Mouse (Mus musculus) bone marrow macrophage, adult 2 months (primary cell): Measurements from ENCODE around the gene Tmed1. TPM values are rescaled to one million over a fixed set of nuclear protein-coding genes. Genes with fewer than 3 reads are reported as not detected.
"Not testable (repeated sequence)": the region's sequence is repeated elsewhere in the genome, so short reads cannot be mapped to it uniquely, and the experiment has no call there.

Source experiments
- H3K27ac ChIP-seq: 2 replicates; pipeline ENCODE4 v1.5.1; 2012; ENCODE audit warnings: low read depth, low read length; ENCODE audit not compliant: insufficient read depth
- H3K4me1 ChIP-seq: 2 replicates; pipeline ENCODE4 v1.6.1; 2012; ENCODE audit warnings: low read length; ENCODE audit not compliant: control insufficient read depth, insufficient read depth
- H3K4me3 ChIP-seq: 2 replicates; pipeline ENCODE4 v1.5.1; 2012; ENCODE audit warnings: mild to moderate bottlenecking, low read length, moderate library complexity; ENCODE audit not compliant: insufficient read depth
- CTCF ChIP-seq: IDR thresholded peaks from 2 replicates; pipeline ENCODE4 v1.5.1; 2012; ENCODE audit warnings: low read depth, mild to moderate bottlenecking, low read length, moderate library complexity
- POLR2A ChIP-seq: IDR thresholded peaks from 2 replicates; pipeline ENCODE4 v1.6.1; 2012; ENCODE audit warnings: mild to moderate bottlenecking, low read depth, low read length, borderline replicate concordance
- polyA plus RNA-seq: library from polyadenylated mRNA; stranded (reverse); fragments of >200 nt; gene quantifications from 2 replicates; pipeline ENCODE4 v1.2.4, GENCODE M21; 2012; ENCODE audit not compliant: missing spikeins, insufficient read depth, insufficient read length

Gene Tmed1
- polyA plus RNA-seq, 1 experiment: 11.8 TPM

DNA sequence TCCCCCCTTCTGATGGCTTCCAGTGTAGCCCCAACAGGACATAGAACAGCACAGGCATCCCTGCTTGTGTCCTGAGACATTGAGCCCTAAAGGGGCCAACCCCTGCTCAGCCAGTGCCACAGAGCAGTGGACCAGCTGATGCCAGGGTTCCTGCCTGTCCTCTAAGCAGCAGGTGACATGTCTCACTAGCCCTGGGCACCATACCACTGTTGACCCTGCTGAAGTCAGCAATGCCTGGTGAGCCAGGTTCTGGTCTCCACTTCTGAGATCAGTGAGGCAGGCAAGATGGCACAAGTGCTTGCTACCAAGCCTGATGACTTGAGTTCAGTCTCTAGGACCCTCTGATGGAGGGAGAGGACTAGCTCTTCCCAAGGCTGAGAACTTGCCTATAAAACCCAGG, 4.3 kb downstream of the Tmed1 start:
- Histone ChIP-seq H3K27ac (no peak overlapping the region), H3K4me3 (no peak overlapping the region), H3K4me1 (peaks cover 5% of the 10 kb centered on the region)
- TF ChIP-seq POLR2A (no peak), CTCF (no peak)

DNA sequence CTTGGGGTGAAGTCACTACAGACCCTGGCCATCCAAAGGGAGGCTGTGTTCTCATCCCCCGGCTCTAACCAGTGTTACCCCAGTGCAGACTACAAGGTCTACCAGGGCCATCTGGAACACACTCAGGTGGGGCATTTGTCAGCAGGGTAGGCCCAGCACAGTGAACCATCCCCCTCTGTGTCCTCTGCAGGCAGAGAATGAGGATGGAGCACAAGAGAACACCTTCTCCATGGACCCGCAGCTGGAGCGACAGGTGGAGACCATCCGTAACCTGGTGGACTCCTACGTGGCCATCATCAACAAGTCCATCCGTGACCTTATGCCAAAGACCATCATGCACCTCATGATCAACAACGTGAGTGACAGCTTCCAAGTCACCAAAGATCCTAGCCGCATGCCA, 6.7 kb downstream of the Tmed1 start:
- peaks cover 5% of the 10 kb centered on the region for H3K4me1 ChIP-seq
- no peak overlapping the region for H3K27ac ChIP-seq
- TF ChIP-seq POLR2A (no peak), CTCF (no peak)
- no peak overlapping the region for H3K4me3 ChIP-seq

DNA sequence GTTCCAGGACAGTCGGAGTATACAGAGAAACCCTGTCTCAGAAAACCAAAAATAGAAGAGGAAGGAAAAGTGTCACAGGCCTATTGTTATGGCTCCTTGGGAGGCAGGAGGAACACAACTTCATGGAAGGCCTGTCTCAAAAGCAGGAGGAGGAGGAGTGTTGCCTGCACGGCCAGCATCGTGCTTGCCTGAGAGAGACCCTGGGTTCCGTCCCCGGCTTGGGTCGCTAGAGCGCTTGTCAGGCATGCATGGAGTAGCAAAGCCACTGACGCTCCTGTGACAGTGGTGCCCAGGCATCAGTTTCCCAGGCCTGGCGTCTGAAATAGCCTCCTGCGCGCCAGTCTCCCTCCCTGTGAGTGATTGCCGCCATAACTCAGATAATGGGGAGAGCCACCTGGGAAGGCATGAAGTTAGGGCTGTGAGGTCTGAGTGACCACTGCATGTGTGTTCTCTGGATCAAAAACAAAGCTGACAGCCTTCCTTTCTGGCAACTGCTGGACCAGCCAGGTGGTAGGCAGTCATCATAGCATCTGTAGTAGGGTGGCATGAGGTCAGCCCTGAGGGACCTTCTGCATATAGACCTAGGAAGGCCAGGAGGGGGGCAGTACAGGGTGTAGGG, 11.7 kb downstream of the Tmed1 start:
- H3K27ac ChIP-seq: peak overlapping the region; percentile 75
- H3K4me1 ChIP-seq: peaks cover 50% of the 10 kb centered on the region
- TF ChIP-seq POLR2A: no peak
- no peak for TF ChIP-seq CTCF
- no peak overlapping the region for H3K4me3 ChIP-seq

DNA sequence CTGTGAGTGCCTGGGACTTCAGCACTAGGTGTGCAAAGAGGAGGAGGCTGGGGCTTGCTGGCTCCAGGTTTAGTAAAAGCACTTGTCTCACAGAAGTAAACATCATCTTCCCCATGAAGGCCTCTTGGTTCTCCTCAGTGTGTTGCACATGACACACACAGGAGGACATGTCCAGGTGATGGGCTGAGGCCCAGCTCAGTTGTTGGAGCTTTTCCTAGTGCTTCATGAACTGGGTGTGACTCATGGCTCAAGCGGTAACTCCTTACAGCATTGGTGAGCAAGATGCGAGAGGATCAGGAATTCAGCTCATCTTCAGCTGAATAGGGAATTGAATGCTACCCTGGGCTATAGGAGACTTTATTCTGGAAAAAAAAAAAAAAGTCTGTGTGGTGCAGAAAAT, 12.4 kb downstream of the Tmed1 start:
- TF ChIP-seq POLR2A (no peak), CTCF (no peak)
- H3K27ac ChIP-seq: peak overlapping the region; percentile 75

DNA sequence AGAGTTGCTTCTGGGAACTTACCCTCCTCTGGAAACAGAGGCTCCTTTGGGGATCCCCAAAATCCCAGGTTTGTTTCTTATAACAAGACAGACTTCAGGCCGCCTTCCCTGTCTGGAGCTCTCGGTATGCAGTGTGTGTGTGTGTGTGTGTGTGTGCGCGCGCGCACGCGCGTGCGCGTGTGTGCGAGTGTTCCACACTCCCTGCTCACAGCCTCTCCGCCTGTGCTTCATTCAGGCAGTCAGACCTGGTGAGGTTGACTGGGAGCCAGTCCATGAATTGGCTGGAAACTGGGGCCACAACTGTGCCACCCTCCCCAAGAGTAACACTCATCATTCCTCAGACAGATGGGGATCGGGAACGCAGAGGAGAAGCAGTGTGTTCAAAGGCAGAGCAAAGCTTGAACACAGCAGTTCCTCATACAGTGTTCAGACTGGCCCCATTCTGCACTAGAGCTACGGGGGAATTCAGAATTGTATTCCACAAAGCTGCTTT, 13.0 kb downstream of the Tmed1 start:
- H3K4me1 ChIP-seq: peaks cover 52% of the 10 kb centered on the region
- H3K27ac ChIP-seq: peak overlapping the region; percentile 75
- TF ChIP-seq POLR2A (no peak), CTCF (no peak)
- H3K4me3 ChIP-seq: no peak overlapping the region

More for the DNA sequence above, 12.4 kb downstream of the Tmed1 start:
- peaks cover 52% of the 10 kb centered on the region for H3K4me1 ChIP-seq
- H3K4me3 ChIP-seq: no peak overlapping the region

DNA sequence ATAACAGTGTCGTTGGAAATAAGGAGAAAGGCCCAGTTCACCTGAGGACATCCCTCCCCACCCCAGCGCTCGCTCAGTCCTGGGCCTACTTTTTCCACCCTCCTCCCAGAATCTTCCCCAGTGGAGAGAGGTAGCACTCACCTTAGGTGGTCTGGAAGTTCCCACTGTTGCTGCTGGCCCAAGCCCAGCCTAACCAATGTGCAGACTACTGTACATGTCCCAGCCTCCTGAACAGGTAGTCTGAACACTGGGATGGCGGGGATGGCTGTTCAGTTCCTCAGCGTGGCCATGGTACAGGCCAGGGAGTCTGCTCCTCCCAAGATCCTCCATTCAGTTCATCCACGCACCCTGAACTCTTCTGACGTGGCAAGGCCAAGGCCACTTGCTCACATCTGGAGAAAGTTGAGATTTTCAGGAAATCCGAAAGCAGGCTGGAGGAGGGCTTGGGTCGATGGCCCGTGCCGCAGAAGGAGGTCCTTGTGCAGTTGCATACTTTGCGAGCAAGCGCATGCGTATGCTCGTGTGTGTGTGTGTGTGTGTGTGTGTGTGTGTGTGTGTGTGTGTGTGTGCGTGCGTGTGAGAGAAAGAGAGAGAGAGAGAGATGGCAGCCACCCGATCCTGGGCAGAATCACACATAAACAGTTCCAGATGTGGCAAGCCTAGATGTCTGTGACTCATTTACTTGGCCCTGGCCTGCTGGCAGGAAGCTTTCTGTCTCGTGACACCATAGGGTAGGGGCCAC, 13.6 kb downstream of the Tmed1 start:
- H3K4me1 ChIP-seq: peaks cover 52% of the 10 kb centered on the region
- H3K27ac ChIP-seq: peak overlapping the region; percentile 75
- TF ChIP-seq CTCF (no peak), POLR2A (no peak)
- H3K4me3 ChIP-seq: 0 out of 2 replicates have a peak overlapping the region, but pooled peaks have one; percentile 7

DNA sequence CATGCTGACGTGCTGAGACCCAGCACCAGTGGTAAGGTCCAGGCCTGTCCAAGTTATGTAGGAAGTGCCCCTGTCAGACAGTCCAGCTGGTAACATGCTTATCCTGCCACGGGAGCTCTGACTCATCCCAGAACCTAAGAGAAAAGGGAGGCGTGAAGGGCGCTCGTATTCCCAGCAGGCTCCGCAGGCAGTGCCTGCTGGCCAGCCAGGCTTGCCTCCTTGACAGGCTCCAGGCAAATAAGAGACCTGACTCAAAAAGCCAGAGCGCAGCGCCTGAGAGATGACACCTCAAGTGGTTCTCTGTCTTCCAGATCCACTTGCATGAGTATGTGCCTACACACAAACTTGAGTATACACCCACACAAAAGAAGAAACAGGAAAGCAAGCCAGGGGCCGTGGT, 15.3 kb downstream of the Tmed1 start:
- Histone ChIP-seq H3K4me3 (no peak overlapping the region), H3K4me1 (peaks cover 52% of the 10 kb centered on the region), H3K27ac (no peak overlapping the region; the same call in 1 of the 2 replicates)
- TF ChIP-seq POLR2A: no peak
- TF ChIP-seq CTCF: no peak

DNA sequence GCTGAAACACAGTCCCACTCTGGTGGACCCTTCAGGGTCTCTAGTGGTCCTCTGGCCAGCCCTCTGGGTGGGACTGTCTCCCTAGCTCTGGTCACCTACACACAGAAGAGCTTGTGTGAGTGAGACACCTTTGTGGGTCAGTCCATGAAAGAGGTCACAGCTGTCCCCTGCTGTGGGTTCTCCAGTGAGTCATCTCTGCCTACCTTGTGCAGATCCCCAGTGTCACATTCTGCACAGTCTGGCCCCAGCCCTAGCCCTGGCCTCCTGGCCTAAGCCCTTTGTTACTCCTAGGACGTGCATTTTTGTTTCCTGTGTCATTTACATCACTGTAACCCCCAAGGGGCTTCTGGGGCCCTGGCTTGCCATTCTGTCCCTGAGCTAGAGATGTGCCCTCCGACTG, 16.1 kb downstream of the Tmed1 start:
- no peak for TF ChIP-seq CTCF
- no peak for TF ChIP-seq POLR2A
- Histone ChIP-seq H3K27ac (no peak overlapping the region), H3K4me3 (no peak overlapping the region), H3K4me1 (peaks cover 52% of the 10 kb centered on the region)

DNA sequence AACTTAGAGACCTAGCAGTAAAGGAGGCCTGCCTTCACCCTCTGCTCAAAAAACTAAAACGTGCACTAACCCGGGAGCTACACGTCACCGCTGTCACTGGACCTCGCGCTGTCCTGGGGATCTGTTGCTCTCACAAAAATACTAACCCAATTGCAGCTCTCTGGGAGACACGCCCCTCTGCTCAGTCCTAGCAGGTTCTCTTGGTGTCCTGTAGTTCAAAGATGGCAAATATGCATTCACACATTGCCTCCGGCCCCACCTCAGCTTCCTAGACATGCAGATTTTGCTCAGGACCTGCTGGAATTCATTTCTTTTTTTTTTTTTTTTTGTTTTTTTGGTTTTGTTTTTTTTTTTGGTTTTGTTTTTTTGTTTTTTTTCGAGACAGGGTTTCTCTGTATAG, 19.4 kb downstream of the Tmed1 start:
- Histone ChIP-seq H3K4me1 (peaks cover 24% of the 10 kb centered on the region), H3K27ac (no peak overlapping the region), H3K4me3 (no peak overlapping the region)
- TF ChIP-seq POLR2A (no peak), CTCF (no peak)

DNA sequence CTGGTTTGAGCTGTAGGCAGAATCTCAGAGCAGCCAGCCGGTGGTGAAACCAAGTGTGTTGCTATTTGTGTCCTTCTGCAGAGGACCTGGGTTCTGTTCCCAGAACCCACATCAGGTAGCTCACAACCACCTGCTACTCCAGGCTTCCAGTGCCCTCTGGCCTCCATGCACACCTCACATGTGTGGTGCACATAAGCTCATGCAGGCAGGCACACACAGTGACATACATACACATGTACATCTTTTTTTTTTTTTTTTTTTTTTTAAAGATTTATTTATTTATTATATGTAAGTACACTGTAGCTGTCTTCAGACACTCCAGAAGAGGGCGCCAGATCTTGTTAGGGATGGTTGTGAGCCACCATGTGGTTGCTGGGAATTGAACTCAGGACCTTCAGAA, 21.8 kb downstream of the Tmed1 start:
- not testable (repeated sequence) for H3K4me3 ChIP-seq, H3K4me1 ChIP-seq, H3K27ac ChIP-seq
